25 mouse cellular contexts compared by ENCODE assay signal in genomic region chr1:181838111-181838510, GRCm38 (mm10).
"Had no signal": no experiment of that assay in that cellular context is flagged by ENCODE, and none has a peak within 500 bp of the region (broad histone marks: within the 10 kb centered on the region; RNA-seq: fewer than 3 reads in every experiment).

No protein-coding gene starts in this region.

- H3K4me2 ChIP-seq: heart, embryonic 12.5 days; hindbrain, embryonic 12.5 days; hindbrain, embryonic 15.5 days; kidney, embryonic 15.5 days; limb, embryonic 13.5 days; limb, embryonic 15.5 days had no signal

- H3K9ac ChIP-seq: heart, embryonic 12.5 days; hindbrain, embryonic 12.5 days; hindbrain, embryonic 15.5 days; kidney, embryonic 15.5 days; limb, embryonic 13.5 days; limb, embryonic 15.5 days; liver, embryonic 14.5 days had no signal

- ATAC-seq: hindbrain, postnatal 0 days; intestine, embryonic 16.5 days had no signal

- DNase-seq: gastrocnemius, adult 2 months; gastrocnemius, postnatal 14 days; gastrocnemius, postnatal 36 days; heart, adult 18-20 months; heart, postnatal 10 days; kidney, adult 11 months; kidney, adult 2 months; kidney, adult 9 months; kidney, postnatal 14 days; kidney, postnatal 36 days; layer of hippocampus, adult 9-11 months; layer of hippocampus, postnatal 36 days; left cerebral cortex, postnatal 4 days; lung, adult 18-20 months had no signal

- H3K4me3 ChIP-seq: gastrocnemius, adult 2 months; heart, embryonic 10.5 days; heart, embryonic 12.5 days; hindbrain, embryonic 12.5 days; hindbrain, embryonic 15.5 days; kidney, embryonic 15.5 days; limb, embryonic 13.5 days; limb, embryonic 15.5 days had no signal

- H3K27ac ChIP-seq: gastrocnemius, adult 2 months; heart, embryonic 10.5 days; hindbrain, embryonic 12.5 days; hindbrain, embryonic 15.5 days; hindbrain, postnatal 0 days; kidney, embryonic 15.5 days; kidney, postnatal 0 days; limb, embryonic 13.5 days; limb, embryonic 15.5 days; liver, embryonic 14.5 days had no signal

- H3K9me3 ChIP-seq: heart, embryonic 10.5 days; heart, embryonic 12.5 days; hindbrain, embryonic 12.5 days; hindbrain, embryonic 15.5 days; kidney, embryonic 15.5 days; limb, embryonic 13.5 days; limb, embryonic 15.5 days had no signal

- H3K27me3 ChIP-seq: heart, embryonic 12.5 days; hindbrain, embryonic 12.5 days; hindbrain, embryonic 15.5 days; kidney, embryonic 15.5 days; limb, embryonic 13.5 days; limb, embryonic 15.5 days had no signal
